Comparison of ENCODE assay signal across 8 mouse cellular contexts in the genomic region with DNA sequence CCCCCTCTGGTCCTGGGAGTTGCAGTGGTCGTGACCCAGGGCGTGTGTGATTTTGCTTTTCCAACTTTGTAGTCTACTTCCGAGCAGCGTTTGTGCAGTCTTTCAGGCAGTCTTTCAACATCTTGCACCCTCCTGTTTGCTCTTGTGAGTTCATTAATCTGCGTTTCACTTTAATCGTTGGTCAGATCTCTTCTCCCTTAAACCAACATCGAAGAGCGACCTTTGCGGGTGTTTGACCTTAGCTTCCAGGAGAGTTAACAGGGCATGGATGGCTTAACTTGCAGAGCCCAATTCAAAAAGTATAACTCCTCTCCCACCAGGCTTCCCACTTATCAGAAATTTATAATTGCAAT. TPM values are rescaled to one million over a fixed set of nuclear protein-coding genes. Genes with fewer than 3 reads are reported as not detected.
DNase-seq lines count a peak whose midpoint lies in the region; ATAC-seq and TF ChIP-seq lines count a peak whose summit lies in the region.

No protein-coding gene starts in this region.

- no peaks in the 10 kb centered on the region for H3K9me3 ChIP-seq in kidney, embryonic 16.5 days (ENCODE audit: low read length)
- no peaks in the 10 kb centered on the region for H3K9me3 ChIP-seq in embryonic facial prominence, embryonic 10.5 days
- no peaks in the 10 kb centered on the region for H3K9me3 ChIP-seq in hindbrain, postnatal 0 days (ENCODE audit: low read length)
- no peaks in the 10 kb centered on the region for H3K9me3 ChIP-seq in midbrain, embryonic 16.5 days (replicated peaks; ENCODE audit: control insufficient read depth, low read length, poor library complexity, severe bottlenecking)

- under 1% methylated on average over 9 of the region's 9 CpGs for WGBS in kidney, embryonic 16.5 days
- WGBS in embryonic facial prominence, embryonic 10.5 days, result under 1% methylated on average over 9 of the region's 9 CpGs
- WGBS in hindbrain, postnatal 0 days, result under 1% methylated on average over 9 of the region's 9 CpGs
- under 1% methylated on average over 9 of the region's 9 CpGs for WGBS in midbrain, embryonic 16.5 days

- no peaks in the 10 kb centered on the region for H3K27me3 ChIP-seq in kidney, embryonic 16.5 days (ENCODE audit: insufficient read depth, low read length)
- H3K27me3 ChIP-seq in embryonic facial prominence, embryonic 10.5 days (replicated peaks; ENCODE audit: low read depth, poor library complexity, severe bottlenecking), result no peaks in the 10 kb centered on the region
- H3K27me3 ChIP-seq in hindbrain, postnatal 0 days (ENCODE audit: insufficient read depth, low read length), result no peaks in the 10 kb centered on the region
- no peaks in the 10 kb centered on the region for H3K27me3 ChIP-seq in midbrain, embryonic 16.5 days (ENCODE audit: control insufficient read depth, insufficient read depth, low read depth, low read length)

- DNase-seq in kidney, adult 9 months, result no peak
- DNase-seq in embryonic facial prominence, embryonic 10.5 days (ENCODE audit: low spot score), result no peak
- no peak for DNase-seq in hindbrain, postnatal 0 days (ENCODE audit: low spot score)
- DNase-seq in cerebellum, adult 18-20 months, result no peak
- no peak for DNase-seq in urinary bladder, postnatal 36 days (ENCODE audit: low spot score in 2 of 2)
- no peak for DNase-seq in adrenal gland, postnatal 4 days (ENCODE audit: low spot score in 2 of 2)

- peak overlapping the region; percentile 96 for H3K27ac ChIP-seq in kidney, embryonic 16.5 days (ENCODE audit: low read length)
- peak overlapping the region; percentile 98 for H3K27ac ChIP-seq in embryonic facial prominence, embryonic 10.5 days (replicated peaks)
- H3K27ac ChIP-seq in hindbrain, postnatal 0 days, result peak overlapping the region; percentile 95
- peak overlapping the region; percentile 78 for H3K27ac ChIP-seq in midbrain, embryonic 16.5 days (ENCODE audit: low read length)

- H3K9ac ChIP-seq in kidney, embryonic 16.5 days (replicated peaks; ENCODE audit: low read length), result peak overlapping the region; percentile 94
- peak overlapping the region; percentile 82 for H3K9ac ChIP-seq in hindbrain, postnatal 0 days (replicated peaks; ENCODE audit: low read length)
- H3K9ac ChIP-seq in midbrain, embryonic 16.5 days (ENCODE audit: low read depth, low read length), result peak overlapping the region; percentile 85

- peaks cover 4% of the 10 kb centered on the region; the same call in 1 of the 2 replicates for H3K4me1 ChIP-seq in kidney, embryonic 16.5 days (ENCODE audit: insufficient read depth, low read length)
- peaks cover 6% of the 10 kb centered on the region; the same call in 1 of the 2 replicates for H3K4me1 ChIP-seq in embryonic facial prominence, embryonic 10.5 days
- no peaks in the 10 kb centered on the region for H3K4me1 ChIP-seq in hindbrain, postnatal 0 days (ENCODE audit: insufficient read depth, low read length)
- H3K4me1 ChIP-seq in midbrain, embryonic 16.5 days (ENCODE audit: control insufficient read depth, insufficient read depth, low read length), result peaks cover 4% of the 10 kb centered on the region

- no peak for TF ChIP-seq CTCF in hindbrain, postnatal 0 days (IDR thresholded peaks at IDR 0.05; ENCODE audit: low read depth)

- no peaks in the 10 kb centered on the region for H3K36me3 ChIP-seq in kidney, embryonic 16.5 days (ENCODE audit: insufficient read depth, low read length)
- no peaks in the 10 kb centered on the region for H3K36me3 ChIP-seq in embryonic facial prominence, embryonic 10.5 days (replicated peaks)
- H3K36me3 ChIP-seq in hindbrain, postnatal 0 days (ENCODE audit: insufficient read depth, low read length), result no peaks in the 10 kb centered on the region
- H3K36me3 ChIP-seq in midbrain, embryonic 16.5 days (ENCODE audit: control insufficient read depth, insufficient read depth, low read length), result no peaks in the 10 kb centered on the region

- peak overlapping the region; percentile 63 for H3K4me2 ChIP-seq in kidney, embryonic 16.5 days (replicated peaks; ENCODE audit: low read depth, low read length)
- H3K4me2 ChIP-seq in hindbrain, postnatal 0 days (ENCODE audit: low read depth, low read length), result peak overlapping the region; percentile 57
- peak overlapping the region; percentile 66 for H3K4me2 ChIP-seq in midbrain, embryonic 16.5 days (ENCODE audit: low read length)

- peak overlapping the region; percentile 68 for H3K4me3 ChIP-seq in kidney, embryonic 16.5 days (ENCODE audit: low read length)
- peak overlapping the region; percentile 73 for H3K4me3 ChIP-seq in embryonic facial prominence, embryonic 10.5 days
- peak overlapping the region; percentile 79 for H3K4me3 ChIP-seq in hindbrain, postnatal 0 days (ENCODE audit: low read length)
- H3K4me3 ChIP-seq in midbrain, embryonic 16.5 days (ENCODE audit: low read depth, low read length), result peak overlapping the region; percentile 57

- no peak for ATAC-seq in kidney, embryonic 16.5 days (ENCODE audit: low FRiP score, low TSS enrichment)
- no peak for ATAC-seq in hindbrain, postnatal 0 days
- no peak for ATAC-seq in midbrain, embryonic 16.5 days

RNA-seq across cellular contexts. Expression of a gene that starts 0.8 kb away (rescaled TPM):
- 30.1 and 30.8 TPM in 2 replicates for polyA plus RNA-seq in kidney, embryonic 16.5 days (2015; fragmentation: Nextera tagmentation; extraction: Ambion mirVana)
- 22.2 and 22.5 TPM in 2 replicates for polyA plus RNA-seq in embryonic facial prominence, embryonic 10.5 days (2016; fragmentation: Nextera tagmentation; extraction: Ambion mirVana)
- total RNA-seq in hindbrain, postnatal 0 days (2014; rRNA removed), result 13.6 and 16.5 TPM in 2 replicates
- 23.6 and 24.7 TPM in 2 replicates for polyA plus RNA-seq in hindbrain, postnatal 0 days (2015; fragmentation: Nextera tagmentation; extraction: Ambion mirVana)
- 17.2 and 19.5 TPM in 2 replicates for polyA plus RNA-seq in midbrain, embryonic 16.5 days (2015; fragmentation: Nextera tagmentation; extraction: Ambion mirVana)
- total RNA-seq in adrenal gland, postnatal 4 days (2021), result 10 to 100 TPM; 22.5 to 25.5 TPM
